In the genomic region with DNA sequence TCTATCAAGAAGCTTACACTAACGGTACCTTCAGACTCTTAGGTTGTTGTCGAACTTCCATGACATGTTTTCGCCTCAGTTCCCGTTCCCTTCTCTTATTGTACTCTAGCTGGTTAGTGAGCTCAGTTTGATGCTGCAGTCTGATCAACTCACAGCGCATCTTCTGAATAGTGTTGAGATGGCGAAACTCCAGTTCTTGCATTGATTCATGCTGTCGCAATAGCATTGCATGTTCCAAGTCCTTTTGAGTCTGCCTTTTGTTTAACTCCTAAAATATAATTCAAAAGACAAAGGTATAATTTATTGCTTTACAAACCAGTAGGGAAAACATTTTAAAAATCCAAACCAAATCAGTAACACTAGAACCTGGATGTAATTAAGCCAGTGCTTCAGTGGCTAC, we compare ENCODE assay signal across 22 mouse cellular contexts. TPM values are rescaled to one million over a fixed set of nuclear protein-coding genes. Genes with fewer than 3 reads are reported as not detected.
"Had no signal": no experiment of that assay in that cellular context is flagged by ENCODE, and none has a peak within 500 bp of the region (broad histone marks: within the 10 kb centered on the region; RNA-seq: fewer than 3 reads in every experiment).

No protein-coding gene starts in this region.

- DNase-seq: kidney, adult 11 months; kidney, adult 8-10 months; kidney, postnatal 25 days; layer of hippocampus, adult 9-11 months; liver, embryonic 13.5 days; lung, embryonic 14.5 days; right cerebral cortex, adult 18-20 months; right cerebral cortex, postnatal 14 days; spleen, adult 18-20 months; thymus, postnatal 25 days had no signal

- ATAC-seq: lung, postnatal 0 days; midbrain, embryonic 15.5 days had no signal

RNA-seq across cellular contexts. Expression of a gene that starts 26.3 kb away (rescaled TPM):
- total RNA-seq: layer of hippocampus, adult 2 months; layer of hippocampus, postnatal 25 days; left cerebral cortex, adult 18-20 months; left cerebral cortex, postnatal 10 days; left cerebral cortex, postnatal 36 days had no signal
- polyA plus RNA-seq: kidney, postnatal 0 days; large intestine, adult 2 months; limb, embryonic 11.5 days; macrophage; midbrain, embryonic 12.5 days; midbrain, embryonic 15.5 days had no signal
